Mouse (Mus musculus) liver, postnatal 0 days (tissue): ENCODE results near the gene Snx1.

Source experiments
- CTCF ChIP-seq: sonication (generic); IDR thresholded peaks from 2 replicates; pipeline ENCODE4 v1.5.1; 2016; ENCODE audit warnings: antibody characterized with exemption, low read depth
- EP300 ChIP-seq: IDR thresholded peaks from 2 replicates; pipeline ENCODE4 v1.6.1; 2016; ENCODE audit warnings: antibody characterized with exemption, low read depth, mild to moderate bottlenecking

DNA sequence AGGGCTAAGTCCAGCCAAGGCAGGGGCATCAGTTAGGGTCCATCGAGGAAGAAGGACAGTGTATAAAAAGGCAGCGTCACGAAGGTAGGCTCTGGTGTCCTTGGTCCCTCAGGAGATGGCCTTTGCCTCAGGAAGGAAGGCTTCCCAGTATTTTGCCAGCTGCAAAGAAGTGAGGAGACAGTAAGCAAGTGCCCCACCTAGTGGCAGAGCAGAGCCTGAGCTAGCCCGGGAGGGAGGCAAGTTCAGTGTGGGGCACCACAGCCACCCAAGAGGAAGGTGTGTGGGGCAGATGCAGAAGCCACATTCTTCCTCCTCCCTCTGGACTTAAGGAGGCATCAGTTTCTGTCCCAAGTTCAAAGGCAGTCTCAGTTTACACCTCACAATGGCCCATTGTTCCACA is 38.0 kb downstream of the Snx1 start:
- TF ChIP-seq CTCF (peak; percentile 93), EP300 (no peak)
